Mouse (Mus musculus) hindbrain, embryonic 16.5 days (tissue): ENCODE measurements around the gene Esp1. TPM values are rescaled to one million over a fixed set of nuclear protein-coding genes. Genes with fewer than 3 reads are reported as not detected.
"Not testable (repeated sequence)": the region's sequence is repeated elsewhere in the genome, so short reads cannot be mapped to it uniquely, and the experiment has no call there.

Experiments used
- ATAC-seq: fragments of 200-750 bp; cut with Nextera tagmentation; 2 replicates; pipeline ENCODE4 v1.8.0; 2017; ENCODE audit warnings: moderate TSS enrichment, moderate library complexity
- H3K27ac ChIP-seq: fragments of 300-500 bp; sonication (generic); 2 replicates; pipeline ENCODE4 v1.5.1; 2014; ENCODE audit warnings: low read depth, mild to moderate bottlenecking, control low read depth, low read length, moderate library complexity
- H3K27me3 ChIP-seq: fragments of 300-500 bp; sonication (generic); replicated peaks from 2 replicates; pipeline ENCODE4 v1.6.1; 2014; ENCODE audit warnings: low read length; ENCODE audit not compliant: control insufficient read depth, insufficient read depth
- H3K36me3 ChIP-seq: fragments of 300-500 bp; sonication (generic); 2 replicates; pipeline ENCODE4 v1.6.1; 2014; ENCODE audit warnings: mild to moderate bottlenecking, low read length, moderate library complexity, mixed read lengths; ENCODE audit not compliant: control insufficient read depth, insufficient read depth
- H3K4me1 ChIP-seq: fragments of 300-500 bp; sonication (generic); 2 replicates; pipeline ENCODE4 v1.6.1; 2014; ENCODE audit warnings: low read depth, low read length; ENCODE audit not compliant: control insufficient read depth, insufficient read depth
- H3K4me2 ChIP-seq: fragments of 300-500 bp; sonication (generic); 2 replicates; pipeline ENCODE4 v1.6.1; 2014; ENCODE audit warnings: mild to moderate bottlenecking, low read length, control low read depth, moderate library complexity
- H3K4me3 ChIP-seq: fragments of 300-500 bp; sonication (generic); 2 replicates; pipeline ENCODE4 v1.5.1; 2014; ENCODE audit warnings: mild to moderate bottlenecking, low read length, control low read depth, moderate library complexity
- H3K9ac ChIP-seq: fragments of 300-500 bp; sonication (generic); 2 replicates; pipeline ENCODE4 v1.6.1; 2014; ENCODE audit warnings: low read depth, mild to moderate bottlenecking, control low read depth, low read length, moderate library complexity
- H3K9me3 ChIP-seq: fragments of 300-500 bp; sonication (generic); 2 replicates; pipeline ENCODE4 v1.6.1; 2014; ENCODE audit warnings: mild to moderate bottlenecking, low read length, moderate library complexity; ENCODE audit not compliant: control insufficient read depth
- WGBS: fragments of 180-500 bp; shearing (Covaris S2); extraction: QIAGEN DNeasy Blood & Tissue Kit; methylation state at CpG from one replicate; pipeline ENCODE4 v1.1.7; 2014; 5-methylcytosine and 5-hydroxymethylcytosine counted together
- polyA plus RNA-seq: library from polyadenylated mRNA; unstranded; fragments of >200 nt; fragmentation: Nextera tagmentation; extraction: Ambion mirVana; gene quantifications from 2 replicates; pipeline ENCODE4 v1.2.1, GENCODE M21; 2015

Esp1 gene
- not detected in 2 replicates for polyA plus RNA-seq

- Histone ChIP-seq H3K27me3 (no peaks in the 10 kb centered on the region), H3K36me3 (no peaks in the 10 kb centered on the region), H3K4me2 (no peak within 1 kb of the TSS), H3K4me1 (no peaks in the 10 kb centered on the region), H3K9ac (no peak within 1 kb of the TSS), H3K4me3 (no peak within 1 kb of the TSS), H3K9me3 (no peaks in the 10 kb centered on the region), H3K27ac (no peak within 1 kb of the TSS)
- WGBS: 86% methylated on average over 2 of the region's 2 CpGs
- ATAC-seq: no peak
Observed at GRCm38 (mm10) chr17:40726820-40727219, at the start of gene Esp1. Gene Esp1, plus strand, starts transcription at chr17:40727120.

- no peak for ATAC-seq
- Histone ChIP-seq H3K27ac (no peak overlapping the region), H3K4me3 (no peak overlapping the region), H3K27me3 (no peaks in the 10 kb centered on the region), H3K4me2 (no peak overlapping the region), H3K9ac (no peak overlapping the region), H3K36me3 (no peaks in the 10 kb centered on the region), H3K4me1 (no peaks in the 10 kb centered on the region), H3K9me3 (no peaks in the 10 kb centered on the region)
Observed at GRCm38 (mm10) chr17:40716273-40716672, 10.6 kb upstream of the Esp1 start.

GRCm38 (mm10) chr17:40717055-40717454 is 9.9 kb upstream of the Esp1 start:
- H3K9ac ChIP-seq, H3K9me3 ChIP-seq, H3K4me2 ChIP-seq, ATAC-seq, H3K27me3 ChIP-seq, H3K4me3 ChIP-seq, H3K27ac ChIP-seq, H3K36me3 ChIP-seq, H3K4me1 ChIP-seq: not testable (repeated sequence)

- no peak overlapping the region for H3K27ac ChIP-seq
- H3K4me2 ChIP-seq: no peak overlapping the region
- no peaks in the 10 kb centered on the region for H3K36me3 ChIP-seq
- H3K4me1 ChIP-seq: no peaks in the 10 kb centered on the region
- no peak overlapping the region for H3K9ac ChIP-seq
- WGBS: 71% methylated on average over 2 of the region's 2 CpGs
- H3K27me3 ChIP-seq: no peaks in the 10 kb centered on the region
- H3K4me3 ChIP-seq: no peak overlapping the region
- no peak for ATAC-seq
- H3K9me3 ChIP-seq: no peaks in the 10 kb centered on the region
Observed at GRCm38 (mm10) chr17:40731296-40731695, 4.4 kb downstream of the Esp1 start.

- Histone ChIP-seq H3K4me2 (no peak overlapping the region), H3K9me3 (no peaks in the 10 kb centered on the region), H3K4me3 (no peak overlapping the region), H3K36me3 (no peaks in the 10 kb centered on the region), H3K27me3 (no peaks in the 10 kb centered on the region), H3K27ac (no peak overlapping the region), H3K4me1 (no peaks in the 10 kb centered on the region), H3K9ac (no peak overlapping the region)
- no peak for ATAC-seq
- 69% methylated on average over 4 of the region's 4 CpGs for WGBS
Observed at GRCm38 (mm10) chr17:40731724-40732123, 4.8 kb downstream of the Esp1 start.

- no peaks in the 10 kb centered on the region for H3K27me3 ChIP-seq
- no peak overlapping the region for H3K9ac ChIP-seq
- no peaks in the 10 kb centered on the region for H3K9me3 ChIP-seq
- whole genome bisulfite sequencing: 81% methylated on average over 4 of the region's 4 CpGs
- H3K4me1 ChIP-seq: no peaks in the 10 kb centered on the region
- ATAC-seq: no peak
- no peak overlapping the region for H3K4me2 ChIP-seq
- H3K27ac ChIP-seq: no peak overlapping the region
- H3K36me3 ChIP-seq: no peaks in the 10 kb centered on the region
- H3K4me3 ChIP-seq: no peak overlapping the region
Observed at GRCm38 (mm10) chr17:40763662-40764061, 36.7 kb downstream of the Esp1 start.

GRCm38 (mm10) chr17:40767120-40767519 is 40.2 kb downstream of the Esp1 start:
- H3K27me3 ChIP-seq: no peaks in the 10 kb centered on the region
- no peak overlapping the region for H3K27ac ChIP-seq
- H3K4me2 ChIP-seq: no peak overlapping the region
- H3K36me3 ChIP-seq: no peaks in the 10 kb centered on the region
- WGBS: 89% methylated on average over 1 of the region's 1 CpGs
- no peak overlapping the region for H3K9ac ChIP-seq
- H3K9me3 ChIP-seq: no peaks in the 10 kb centered on the region
- H3K4me3 ChIP-seq: no peak overlapping the region
- no peak for ATAC-seq
- no peaks in the 10 kb centered on the region for H3K4me1 ChIP-seq

Other genes starting within 250 kb of the Esp1 start
- not detected in 2 replicates for gene Esp8, start 207.1 kb upstream of the Esp1 start, polyA plus RNA-seq
- not detected in 2 replicates for gene Esp6, start 165.6 kb upstream of the Esp1 start, polyA plus RNA-seq
- gene Esp4, start 128.5 kb upstream of the Esp1 start, polyA plus RNA-seq: not detected in 2 replicates
- gene Esp3, start 95.0 kb upstream of the Esp1 start, polyA plus RNA-seq: not detected in 2 replicates
- gene Crisp2, start 79.9 kb downstream of the Esp1 start, polyA plus RNA-seq: not detected in 2 replicates
- gene Rhag, start 84.0 kb downstream of the Esp1 start, polyA plus RNA-seq: 0.09 and 0.14 TPM in 2 replicates
- 0.99 and 1.2 TPM in 2 replicates for gene 9130008F23Rik, start 153.4 kb downstream of the Esp1 start, polyA plus RNA-seq
- not detected in 2 replicates for gene Glyatl3, start 187.2 kb downstream of the Esp1 start, polyA plus RNA-seq
- 24.3 and 26.2 TPM in 2 replicates for gene Mut, start 207.6 kb downstream of the Esp1 start, polyA plus RNA-seq
- gene Cenpq, start 207.9 kb downstream of the Esp1 start, polyA plus RNA-seq: 10.9 and 12.1 TPM in 2 replicates